Mouse (Mus musculus) layer of hippocampus, adult 18-20 months (tissue): ENCODE measurements at regions not wholly inside any gene's neighbourhood (a gene's known extent, or its start where the extent isn't known, plus 50 kb on each side); places are given as distances from the start of the nearest gene placed in this dataset.

ENCODE experiments used
- DNase-seq, 2 experiments: peaks; one replicate each; pipeline ENCODE4 v3.0.0; 2022; ENCODE audit warnings: low spot score in 2 of 2

DNA sequence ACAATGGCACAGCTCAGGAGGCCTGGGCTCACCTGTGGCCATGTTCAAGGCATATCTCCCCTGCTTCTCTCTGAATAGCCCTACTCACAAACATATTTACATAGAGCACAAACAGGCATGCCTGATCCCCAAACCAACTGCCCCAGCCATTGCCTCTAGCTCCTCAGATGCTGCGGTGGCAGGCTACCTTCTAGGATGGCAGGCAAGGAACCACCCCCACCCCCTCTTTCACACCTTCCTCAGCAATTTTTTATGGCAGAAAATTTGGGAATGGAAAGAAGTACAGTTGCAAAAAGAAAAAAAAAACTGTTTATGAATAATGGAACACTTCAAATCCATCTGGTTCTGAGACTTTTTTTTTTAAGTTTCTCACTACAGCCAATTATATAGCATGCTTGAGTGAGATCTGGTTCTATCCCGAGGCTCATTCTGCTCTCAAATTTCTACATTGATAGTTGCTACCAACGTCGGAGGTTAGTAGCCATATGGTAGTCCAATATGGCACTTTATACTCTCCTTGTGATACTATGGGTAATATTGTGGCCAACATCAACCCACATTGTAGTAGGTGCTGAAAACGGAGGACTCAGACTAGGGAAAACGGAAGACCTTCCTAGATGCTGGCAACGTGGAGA lies 136.8 kb upstream of the Gm10295 start:
- DNase-seq = peak in 1 of 2 experiments; percentile 14

DNA sequence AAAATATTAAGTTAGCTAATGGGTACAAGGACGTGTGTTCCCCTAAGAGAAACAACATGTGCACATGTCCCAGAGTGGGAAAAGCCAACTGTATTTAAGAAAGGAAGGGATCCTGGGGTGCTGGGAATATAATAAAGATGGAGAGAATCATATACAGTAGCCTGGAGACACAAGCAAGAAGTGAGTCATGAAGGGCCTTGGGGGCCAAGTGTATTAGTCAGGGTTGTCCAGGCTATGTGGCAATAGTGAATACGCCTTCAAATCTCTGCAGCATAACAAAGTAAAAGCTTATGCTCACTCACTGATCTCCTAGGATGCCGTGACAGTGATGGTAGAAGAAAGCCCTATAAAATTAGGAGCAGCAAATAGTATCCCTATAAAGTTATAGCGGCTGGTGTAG lies 124.1 kb upstream of the Gm10295 start:
- no peak for DNase-seq

DNA sequence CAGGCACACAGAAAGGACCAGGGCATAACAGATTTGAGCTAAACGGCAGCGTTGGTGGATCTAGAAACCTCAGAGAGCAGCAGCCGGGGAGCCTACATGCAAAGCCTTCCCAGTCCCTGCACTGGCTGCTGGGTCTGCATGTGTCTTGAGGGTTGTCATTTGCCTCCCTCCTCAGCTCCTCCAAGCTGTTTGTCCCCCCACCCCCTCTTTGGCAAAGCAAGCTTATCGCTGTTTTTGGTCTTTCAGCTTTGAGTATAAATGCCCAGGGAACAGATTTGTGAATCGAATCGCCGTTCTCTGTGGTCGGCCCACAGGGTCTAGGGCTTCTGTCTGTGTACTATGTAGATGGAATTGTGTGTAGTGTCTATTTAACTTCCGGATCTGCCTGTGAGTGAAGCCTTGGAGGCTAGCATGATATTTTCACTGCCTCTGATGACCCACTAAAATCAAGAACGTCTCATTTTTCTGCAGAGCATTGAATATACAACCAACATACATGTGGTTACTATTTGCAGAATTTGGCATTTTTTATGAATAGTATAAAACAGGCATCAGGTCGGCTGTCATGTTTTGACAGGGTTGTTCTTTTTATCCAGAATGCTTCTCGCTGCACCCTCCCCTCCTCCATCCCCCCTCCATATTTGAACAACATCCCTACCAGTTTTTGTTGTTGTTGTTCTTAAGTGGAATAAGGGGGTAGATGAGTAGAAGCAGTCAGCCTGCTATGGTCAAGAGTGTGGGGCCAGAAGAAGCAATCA lies 121.3 kb upstream of the Gm10295 start:
- DNase-seq = peak; percentile 13 to 15

DNA sequence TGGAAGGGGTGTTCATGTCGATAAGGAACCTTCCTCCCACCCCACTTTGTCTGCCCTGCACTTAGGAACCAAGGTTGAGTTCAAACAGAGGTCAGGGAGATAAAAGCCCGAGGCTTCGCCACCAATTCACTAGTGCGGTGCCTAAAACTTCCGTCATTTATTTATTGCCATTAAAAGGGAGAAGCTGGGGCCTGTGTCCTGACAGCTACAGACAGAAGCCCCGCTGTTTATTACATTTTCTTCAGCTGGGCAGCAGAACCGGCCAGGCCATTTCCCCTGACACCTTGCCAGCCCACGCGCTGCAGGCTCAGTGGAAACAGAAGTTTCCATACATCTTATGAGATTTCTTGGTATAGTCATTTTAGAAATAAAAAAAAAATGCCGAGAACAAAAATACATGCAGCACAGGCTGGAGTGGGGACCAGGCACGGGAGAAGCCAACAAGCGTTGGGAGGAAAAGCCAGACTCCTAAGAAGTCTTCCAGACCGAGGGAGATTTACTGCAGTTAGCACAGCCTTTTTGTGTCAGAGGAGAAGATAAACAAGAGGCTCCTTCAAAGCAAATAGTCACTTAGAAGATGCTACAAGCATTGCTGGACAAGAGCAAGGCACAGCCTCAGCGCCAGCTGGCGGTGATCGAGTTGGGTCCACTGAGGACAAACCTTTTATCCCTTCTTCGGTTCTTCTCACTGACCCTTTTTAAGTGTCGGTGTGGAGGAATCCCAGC lies 120.5 kb upstream of the Gm10295 start:
- DNase-seq = no peak

DNA sequence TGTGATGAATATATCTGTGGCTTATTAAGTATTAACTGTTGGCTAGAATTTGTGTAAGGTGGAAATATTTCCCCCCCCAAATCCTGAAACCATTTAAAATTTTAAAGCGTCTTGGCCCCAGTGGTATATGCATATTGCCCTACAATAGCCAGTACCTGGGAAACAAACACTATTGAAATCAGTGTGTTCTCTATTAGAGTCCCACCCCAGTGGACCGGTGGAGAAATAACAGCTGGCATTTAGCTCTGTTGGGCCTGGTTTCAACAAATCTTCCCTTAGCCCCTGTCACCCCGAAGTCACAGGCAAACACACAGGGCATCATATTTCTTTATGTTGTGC lies 120.0 kb upstream of the Gm10295 start:
- no peak for DNase-seq

DNA sequence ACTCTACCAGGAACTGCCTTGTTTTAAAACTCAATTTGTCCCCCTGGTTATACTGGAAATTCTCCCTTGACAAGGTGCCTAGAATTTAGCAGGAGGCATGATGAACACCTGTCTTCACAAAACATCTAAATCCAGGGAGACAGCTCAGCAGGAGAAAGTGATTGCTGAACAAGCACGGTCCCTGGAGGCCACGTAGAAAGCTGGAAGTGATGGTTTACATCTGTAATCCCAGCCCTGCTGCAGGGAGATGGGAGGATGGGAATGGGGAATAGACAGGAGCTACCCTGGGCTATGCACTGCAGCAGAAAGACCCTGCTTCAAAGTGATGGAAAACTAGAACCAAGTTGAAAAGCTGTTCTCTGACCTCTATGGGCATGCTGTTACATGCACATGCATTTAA lies 119.1 kb upstream of the Gm10295 start:
- no peak for DNase-seq

DNA sequence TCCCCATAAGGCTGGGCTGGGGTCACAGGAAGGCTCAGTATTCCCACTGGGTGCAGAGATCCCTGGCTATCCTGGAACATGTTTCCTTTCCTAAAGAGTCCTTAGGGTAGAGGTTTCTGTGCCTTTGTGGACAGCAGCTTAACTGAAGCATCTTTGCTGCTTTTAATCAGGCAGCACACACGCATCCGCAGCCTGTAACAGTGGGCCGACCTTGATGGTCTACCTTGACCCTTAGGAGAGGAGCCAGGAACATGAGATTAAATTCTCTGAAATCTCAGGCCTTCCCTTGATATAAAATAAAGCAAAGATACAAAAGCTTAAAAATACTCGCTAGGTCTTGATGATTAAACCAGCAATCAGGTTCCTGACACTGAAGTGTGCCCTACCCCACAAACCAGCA lies 118.7 kb upstream of the Gm10295 start:
- no peak for DNase-seq

DNA sequence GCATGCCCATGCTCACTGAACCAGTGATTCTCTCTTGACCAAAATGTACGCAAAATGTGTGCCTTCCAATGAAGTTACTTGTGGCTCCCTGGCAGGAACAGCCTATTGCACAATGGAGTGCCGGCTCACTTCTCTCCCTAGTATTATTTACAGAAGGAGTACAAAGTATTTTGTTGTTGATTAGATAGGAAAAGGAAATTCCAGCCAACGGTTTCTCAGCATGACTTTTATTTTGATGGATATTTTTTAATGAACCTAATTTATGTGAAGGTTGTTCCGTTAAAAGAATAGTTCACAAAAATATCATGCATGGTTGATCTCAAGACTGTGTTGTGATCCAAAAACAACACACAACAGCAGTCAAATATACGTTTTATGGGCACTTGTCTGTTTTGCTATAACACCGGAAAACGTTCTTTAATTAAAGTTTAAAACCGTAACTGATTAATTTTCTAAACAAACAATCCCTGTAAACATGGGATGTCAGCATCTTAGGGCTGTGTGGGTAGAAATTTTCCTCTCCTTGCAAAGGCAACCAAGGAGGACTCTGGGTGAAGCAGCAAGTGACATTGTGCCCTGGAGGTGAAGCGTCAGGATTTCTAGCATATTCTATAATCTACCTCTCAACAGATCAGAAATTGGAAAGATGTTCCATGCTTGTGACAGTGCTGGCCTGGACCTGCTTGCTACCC lies 116.3 kb upstream of the Gm10295 start:
- no peak for DNase-seq

DNA sequence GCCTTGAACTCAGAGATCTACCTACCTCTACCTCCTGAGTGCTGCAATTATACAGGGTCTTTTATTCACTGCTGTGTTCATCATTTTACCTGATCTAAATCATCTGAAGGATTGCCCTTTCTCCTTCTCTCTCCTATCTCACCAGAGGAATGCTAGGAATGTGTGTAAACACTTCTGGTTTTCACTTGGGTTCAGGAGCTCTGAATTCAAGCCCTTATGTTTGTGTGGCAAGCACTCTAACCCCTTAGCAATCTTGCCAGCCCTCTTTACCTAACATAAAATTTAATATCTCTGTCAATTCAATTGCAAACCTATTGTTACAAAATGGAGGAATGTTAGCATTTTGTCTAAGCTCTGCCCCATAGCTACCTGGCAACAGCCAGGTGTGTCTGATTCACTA lies 112.8 kb upstream of the Gm10295 start:
- no peak for DNase-seq

DNA sequence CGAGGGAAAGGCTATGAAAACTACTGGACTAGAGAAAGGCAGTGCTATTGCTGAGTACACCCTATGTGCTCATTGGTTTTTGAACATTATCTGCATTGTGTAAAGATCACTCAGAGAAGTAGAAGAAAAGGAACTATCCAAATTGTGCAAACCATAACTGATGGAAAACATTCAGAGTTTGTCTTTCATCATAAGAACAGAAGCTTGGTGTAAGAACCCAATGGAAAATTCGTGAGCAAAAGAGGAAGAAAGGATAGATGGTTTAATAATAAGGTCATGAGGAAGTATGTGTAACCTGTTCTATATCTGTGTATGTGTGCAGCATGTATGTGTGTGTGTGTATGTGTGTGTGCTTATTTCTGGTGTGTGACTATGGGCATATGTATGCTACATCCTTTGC lies 112.3 kb upstream of the Gm10295 start:
- DNase-seq = no peak

DNA sequence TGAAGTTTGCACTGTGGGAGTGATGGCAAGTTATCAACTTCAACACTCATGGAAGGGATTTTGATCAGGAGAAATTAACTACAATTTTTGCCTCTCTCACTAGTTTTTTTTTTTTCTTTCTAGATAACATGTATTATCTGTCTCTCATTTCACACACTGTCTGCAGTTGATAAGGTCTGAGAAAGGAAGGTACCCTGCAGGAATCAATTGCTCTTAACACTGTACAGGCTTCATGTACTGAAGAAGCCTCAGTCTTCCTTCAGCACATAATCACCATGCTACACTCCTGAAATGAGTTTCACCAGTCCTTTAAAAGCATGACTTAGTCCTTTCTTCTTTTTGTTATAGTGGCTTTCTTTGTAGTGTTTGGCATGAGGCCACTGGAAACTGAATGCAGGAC lies 108.5 kb upstream of the Gm10295 start:
- no peak for DNase-seq

DNA sequence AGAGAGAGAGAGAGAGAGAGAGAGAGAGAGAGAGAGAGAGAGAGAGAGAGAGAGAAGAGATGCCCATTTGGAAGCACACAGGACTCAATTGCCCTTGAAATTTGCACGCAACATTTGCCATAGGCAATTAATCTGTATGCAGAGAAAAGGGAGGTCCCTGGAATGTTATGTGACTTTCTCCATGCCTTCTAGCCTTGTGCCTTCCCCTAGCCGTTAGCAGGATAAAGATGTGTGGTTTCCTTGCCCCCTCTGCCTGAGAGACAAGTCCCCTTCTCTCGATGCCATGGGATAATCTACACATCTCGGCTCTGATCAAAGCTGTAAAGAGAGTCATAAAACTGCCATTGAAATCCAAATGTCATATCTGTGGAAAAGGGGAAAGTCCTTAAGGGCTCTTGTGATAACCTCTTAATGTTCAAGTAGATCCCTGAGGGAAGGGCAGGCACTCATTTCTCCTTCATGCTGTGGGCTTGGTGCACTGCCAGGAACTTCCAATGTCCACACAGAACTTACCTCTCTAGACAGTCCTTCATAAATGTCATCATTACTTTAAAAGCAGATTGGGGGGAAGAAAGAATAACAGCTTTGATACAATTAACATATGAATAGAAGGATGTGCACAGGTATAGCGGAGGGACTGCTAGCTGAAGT lies 106.9 kb upstream of the Gm10295 start:
- no peak for DNase-seq

DNA sequence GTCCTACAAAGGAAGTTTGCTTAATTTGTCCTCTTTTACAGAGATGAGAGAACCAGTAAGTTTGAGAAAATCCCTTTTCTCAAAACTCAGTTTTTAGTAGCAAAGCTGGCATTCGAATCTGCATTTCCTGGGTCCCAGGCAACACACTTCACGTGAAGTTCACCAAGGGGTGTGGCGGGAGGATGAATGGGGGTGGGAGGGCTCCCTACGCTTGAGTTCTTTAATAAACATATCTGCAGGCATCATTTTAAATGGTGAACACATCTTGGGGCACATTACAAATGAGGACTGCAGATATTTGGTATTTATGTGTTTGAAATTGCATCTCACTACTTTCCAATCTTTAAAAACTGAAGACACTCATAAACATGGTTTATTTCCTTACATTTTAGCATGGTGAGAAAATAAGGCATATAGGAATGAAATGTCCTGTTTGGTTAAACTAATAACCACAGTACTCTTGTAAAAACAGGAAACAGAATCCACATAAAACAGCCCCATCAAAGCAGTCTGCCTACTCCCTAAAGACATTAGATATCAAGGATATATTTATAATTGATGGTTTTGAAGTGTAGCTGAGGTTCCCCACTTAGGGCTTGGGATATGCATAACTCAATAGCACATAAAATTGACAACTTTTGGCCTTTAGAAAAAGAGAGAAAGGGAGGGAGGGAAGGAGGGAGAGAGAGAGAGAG lies 106.3 kb upstream of the Gm10295 start:
- no peak for DNase-seq

DNA sequence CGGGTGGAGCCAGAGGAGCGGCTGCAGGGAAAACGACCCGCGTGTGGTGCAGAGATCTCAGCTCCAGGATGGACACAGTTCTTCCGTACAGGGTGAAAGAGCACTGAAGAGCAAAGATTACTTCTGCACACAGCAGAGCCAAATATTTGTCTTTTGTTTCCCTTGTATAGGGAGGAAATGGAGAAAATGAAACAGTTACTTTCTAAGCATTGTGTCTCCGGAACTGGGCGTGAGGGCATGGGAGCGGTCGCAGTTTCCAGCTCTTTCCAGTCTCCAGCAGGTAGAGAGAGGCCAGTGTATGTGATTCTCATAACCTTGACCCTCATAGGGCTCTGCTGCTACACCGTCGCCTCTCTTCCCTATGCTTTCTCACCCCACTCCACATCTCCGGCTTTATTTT lies 105.1 kb upstream of the Gm10295 start:
- no peak for DNase-seq

DNA sequence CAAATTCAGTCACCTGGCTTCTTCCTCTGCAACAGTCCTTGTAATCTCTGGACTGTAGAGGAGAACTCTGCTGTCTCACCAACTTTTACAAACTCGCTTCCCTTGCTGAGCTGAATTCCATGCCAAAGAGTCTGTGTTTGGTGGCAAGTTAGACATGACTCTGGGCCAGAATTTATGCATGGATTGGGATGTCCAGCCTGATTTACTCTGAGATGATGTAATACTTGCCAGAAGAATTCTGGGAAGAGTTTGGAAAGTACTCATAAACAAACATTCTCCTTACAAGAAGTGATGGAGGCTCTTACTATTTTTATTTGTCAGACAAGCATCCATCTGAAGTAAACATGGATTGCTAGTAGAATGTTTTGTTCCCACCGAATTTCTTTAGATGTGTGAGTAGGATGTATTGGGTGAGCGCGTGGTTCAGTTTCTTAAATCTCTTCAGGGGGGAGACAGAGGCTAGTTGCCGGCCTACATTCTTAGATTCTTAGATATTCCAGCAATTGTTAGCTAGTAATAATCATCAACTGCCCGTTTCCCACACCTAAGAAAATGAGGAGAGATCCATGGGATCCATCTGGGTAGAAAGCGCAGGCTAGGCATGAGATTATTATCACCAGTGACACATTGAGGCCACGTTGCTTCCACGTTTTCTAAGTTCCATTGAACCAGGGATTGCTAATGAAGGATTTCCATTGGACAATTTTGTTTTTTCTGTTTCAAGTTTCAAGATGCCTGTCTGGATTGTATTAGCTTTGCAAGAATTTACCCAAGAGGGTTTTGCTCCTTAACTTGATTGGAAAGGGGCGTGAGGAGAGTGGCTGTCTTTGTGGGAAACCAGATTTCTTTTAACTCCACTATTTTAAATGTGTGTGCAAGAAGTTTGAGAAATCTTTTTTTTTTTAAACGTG lies 89.3 kb upstream of the Gm10295 start:
- no peak for DNase-seq

DNA sequence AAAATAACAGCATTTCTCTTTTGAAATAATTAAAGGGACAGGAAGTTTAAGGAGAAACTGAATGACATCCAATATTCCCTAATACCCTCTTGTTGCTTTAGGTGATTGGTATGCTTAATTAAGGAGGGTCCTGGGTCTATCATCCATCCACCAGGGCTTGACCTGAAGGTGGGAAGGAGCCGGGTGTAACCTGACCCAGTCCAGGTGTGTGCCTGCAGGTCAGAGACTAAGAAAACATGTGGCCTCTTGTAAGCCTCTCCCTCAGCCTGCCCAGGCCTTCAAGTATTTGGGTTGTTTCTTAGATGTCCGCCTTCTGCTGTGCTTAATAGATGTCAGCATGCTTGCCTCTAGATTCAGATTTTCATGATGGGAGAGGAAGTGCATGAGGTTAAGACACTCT lies 74.7 kb upstream of the Gm10295 start:
- DNase-seq = no peak

DNA sequence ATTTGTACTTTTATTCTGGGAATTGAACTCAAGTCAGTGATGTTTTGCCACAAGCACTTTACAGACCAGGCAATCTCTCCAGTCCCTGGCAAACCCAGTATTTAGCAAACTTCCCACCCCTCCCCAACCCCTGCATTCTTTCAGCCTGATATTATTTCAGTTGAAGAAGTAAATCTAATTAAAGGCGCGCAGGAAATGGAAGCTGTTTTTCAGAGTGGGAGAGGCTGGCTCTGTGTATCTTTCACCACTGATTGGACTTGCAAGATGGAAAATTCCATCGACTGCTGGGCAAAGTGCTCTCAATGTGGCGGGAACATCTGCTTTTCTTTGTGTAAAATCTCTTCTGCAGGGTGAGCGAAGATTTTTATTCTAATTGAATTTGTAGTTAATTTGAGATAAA lies 68.0 kb upstream of the Gm10295 start:
- no peak for DNase-seq

DNA sequence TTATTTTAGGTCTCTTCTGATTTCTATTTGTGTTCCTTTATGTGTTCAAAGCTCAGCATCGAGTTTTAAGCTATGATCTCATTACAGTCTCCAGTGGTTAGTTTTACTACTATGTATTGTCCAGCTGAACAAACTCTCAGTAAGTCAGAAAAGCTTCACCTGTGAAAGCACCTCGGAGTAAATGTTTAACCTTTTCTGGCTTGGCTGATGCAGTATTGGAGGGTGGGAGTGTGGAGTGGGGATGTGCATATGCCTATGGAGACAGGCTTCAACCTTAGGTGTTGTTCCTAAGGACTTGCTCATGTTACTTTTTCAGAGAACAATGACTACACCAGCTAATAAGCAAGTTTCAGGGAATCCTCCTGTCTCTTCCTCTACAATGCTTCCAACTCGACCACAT lies 67.6 kb upstream of the Gm10295 start:
- DNase-seq = no peak

DNA sequence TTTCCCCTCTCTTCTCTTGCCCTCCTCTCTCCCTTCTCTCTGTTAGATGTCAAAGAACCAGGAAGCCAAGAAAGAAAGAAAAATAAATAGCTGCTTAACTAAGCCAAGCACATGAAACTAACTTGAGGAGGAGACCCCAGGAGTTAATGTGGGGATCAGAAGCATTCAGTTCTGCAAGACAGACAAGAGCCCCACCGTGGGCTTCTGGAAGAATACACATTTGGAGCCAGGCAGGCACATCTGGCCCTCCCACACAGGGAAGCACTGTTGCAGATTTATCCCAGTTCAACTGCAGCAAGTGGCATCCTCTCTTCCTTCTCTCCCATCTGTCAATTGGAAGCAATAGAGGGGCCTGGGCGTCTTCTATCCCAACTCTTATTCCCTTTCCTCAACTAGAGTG lies 63.5 kb upstream of the Gm10295 start:
- no peak for DNase-seq

DNA sequence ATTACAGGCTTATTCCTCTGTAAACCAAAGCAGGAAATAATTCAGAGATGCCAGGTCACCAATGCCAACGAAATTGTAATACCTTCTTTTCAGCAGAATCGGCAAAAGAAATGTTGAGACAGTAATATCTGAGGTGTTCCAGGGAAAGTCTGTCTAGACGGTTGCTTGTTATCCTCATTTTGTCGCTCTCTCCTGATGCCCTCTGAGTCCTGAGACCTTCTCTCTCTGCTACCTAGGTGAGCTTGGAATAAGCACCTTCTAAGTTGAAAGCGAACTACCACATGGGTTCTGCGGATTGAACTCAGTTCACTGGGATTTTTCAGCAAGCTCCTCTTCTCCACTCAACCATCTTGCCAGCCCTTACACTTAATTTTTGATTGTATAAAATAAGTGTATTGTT lies 61.8 kb upstream of the Gm10295 start:
- no peak for DNase-seq
